Mouse (Mus musculus): ENCODE results near the gene Hydin.

DNA sequence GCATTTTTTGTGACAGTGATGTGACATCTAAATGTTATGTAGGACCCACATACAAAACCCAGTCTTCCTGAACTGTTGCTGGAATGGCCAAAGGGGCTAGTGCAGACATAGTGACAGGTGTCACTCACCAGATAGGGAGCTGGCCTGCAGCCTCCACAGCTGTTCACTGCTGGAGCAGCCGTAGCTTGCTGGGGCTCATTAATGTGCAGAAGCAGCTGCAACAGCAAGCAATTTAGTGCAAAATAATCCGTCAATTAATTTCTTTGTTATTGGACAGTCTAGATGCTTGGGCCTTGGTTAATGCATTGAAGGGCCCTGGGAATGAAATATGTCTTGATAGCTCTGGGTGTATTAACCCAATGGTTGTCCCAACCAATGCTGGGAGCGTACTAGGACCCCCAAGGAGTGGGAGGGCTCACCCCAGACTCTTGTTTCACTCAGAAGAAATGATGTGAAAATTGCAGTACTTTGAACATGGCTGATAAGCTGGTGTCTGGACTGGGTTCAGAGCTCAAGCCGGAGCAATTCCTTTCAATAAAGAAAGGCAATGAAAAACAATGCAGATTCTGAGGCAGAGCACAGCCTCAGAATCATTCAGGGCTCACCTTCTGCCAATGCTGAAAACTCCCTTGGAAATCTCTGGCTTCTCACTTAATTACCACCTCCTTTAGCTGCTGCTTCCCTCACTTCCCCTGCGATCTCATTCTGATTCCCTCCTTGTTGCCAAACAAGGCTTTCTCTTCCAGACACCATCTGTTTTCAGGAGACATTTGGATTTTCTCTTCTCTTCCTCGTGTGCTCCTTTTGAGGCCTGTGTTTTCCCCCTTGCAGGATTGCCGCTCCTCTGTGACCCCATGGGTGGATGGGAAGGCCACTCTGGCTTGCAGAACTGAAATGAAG is 24.2 kb upstream of the Hydin start:
- TF ChIP-seq CTCF (conservative IDR thresholded peaks at IDR 0.05 in 1 of 2, IDR thresholded peaks at IDR 0.05 in 1 of 2; ENCODE audit: low read depth in 2 of 2, low read length in 2 of 2) (no peak), POLR2A (IDR thresholded peaks at IDR 0.05; ENCODE audit: low read depth, low read length) (no peak), ETS1 (conservative IDR thresholded peaks at IDR 0.05; ENCODE audit: low read depth, low read length) (no peak), ZC3H11A (IDR thresholded peaks at IDR 0.05; ENCODE audit: low read depth, low read length) (no peak), BHLHE40 (IDR thresholded peaks at IDR 0.05; ENCODE audit: low read depth, low read length) (no peak), EP300 (IDR thresholded peaks at IDR 0.05; ENCODE audit: low read length) (no peak)

Measured in CH12.LX (cell line).